Mouse (Mus musculus): ENCODE data around the gene Pnma1.

GRCm38 (mm10) chr12:84190151-84190820 lies 42.0 kb upstream of the Pnma1 start:
- TF ChIP-seq MEF2A (IDR thresholded peaks at IDR 0.05; ENCODE audit: extremely low read depth, insufficient replicate concordance, low read depth, low read length, poor library complexity, severe bottlenecking) (no peak), EP300 (IDR thresholded peaks at IDR 0.05; ENCODE audit: low read depth in 1 of 2, low read length in 2 of 2) (no peak), CTCF (IDR thresholded peaks at IDR 0.05 in 2 of 3, conservative IDR thresholded peaks at IDR 0.05 in 1 of 3; ENCODE audit: control insufficient read depth in 1 of 3, insufficient read depth in 1 of 3, low read depth in 2 of 3, low read length in 3 of 3, poor library complexity in 1 of 3, severe bottlenecking in 1 of 3) (no peak), BHLHE40 (IDR thresholded peaks at IDR 0.05; ENCODE audit: borderline replicate concordance, low read depth, low read length) (no peak), GABPA (IDR thresholded peaks at IDR 0.05; ENCODE audit: low read depth, low read length) (no peak), NRF1 (IDR thresholded peaks at IDR 0.05; ENCODE audit: insufficient read depth, low read depth, low read length, poor library complexity, severe bottlenecking) (no peak), ZKSCAN1 (IDR thresholded peaks at IDR 0.05; ENCODE audit: low read depth, low read length) (no peak), SMC3 (IDR thresholded peaks at IDR 0.05; ENCODE audit: low read depth, low read length) (no peak), USF2 (IDR thresholded peaks at IDR 0.05; ENCODE audit: borderline replicate concordance in 1 of 2, insufficient read depth in 1 of 2, low read depth in 1 of 2, low read length in 2 of 2) (no peak), POLR2A (IDR thresholded peaks at IDR 0.05; ENCODE audit: control insufficient read depth in 1 of 2, insufficient read depth in 1 of 2, low read depth in 1 of 2, low read length in 2 of 2, poor library complexity in 1 of 2) (no peak), USF1 (IDR thresholded peaks at IDR 0.05; ENCODE audit: low read depth, low read length) (no peak), CHD2 (IDR thresholded peaks at IDR 0.05; ENCODE audit: low read length) (no peak)

All from MEL (cell line).